Mouse (Mus musculus) adrenal gland, postnatal 14 days (tissue): ENCODE measurements around the gene Cdc42se1. TPM values are rescaled to one million over a fixed set of nuclear protein-coding genes. Genes with fewer than 3 reads are reported as not detected.

ENCODE experiments used
- DNase-seq: peaks from one replicate; pipeline ENCODE4 v3.0.0; 2021; ENCODE audit warnings: mixed read lengths
- total RNA-seq: library from RNA; stranded (reverse); gene quantifications from 2 replicates; pipeline ENCODE4 v1.2.3, GENCODE M21; 2021

The Cdc42se1 gene
- total RNA-seq, 1 experiment from 2014 or later: 63.3 TPM

DNA sequence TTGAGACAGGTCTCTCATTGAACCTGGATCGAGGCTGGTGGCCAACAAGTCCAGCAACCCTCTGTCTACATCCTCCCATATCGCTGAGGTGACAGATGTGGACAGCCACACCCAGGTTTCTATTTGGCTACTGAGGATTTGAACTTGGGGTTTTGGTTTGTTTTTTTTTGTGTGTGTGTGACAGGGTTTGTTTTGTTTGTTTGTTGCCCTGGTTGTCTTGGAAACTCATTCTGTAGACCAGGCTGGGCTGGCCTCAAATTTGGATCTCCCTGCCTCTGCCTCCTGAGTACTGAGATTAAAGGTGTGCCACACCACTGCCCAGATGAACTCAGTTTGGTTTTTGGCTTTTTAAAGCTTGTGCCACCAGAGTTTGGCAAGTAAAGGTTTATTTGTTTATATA, 5.5 kb upstream of the Cdc42se1 start:
- DNase-seq: no peak

- DNase-seq: peak; percentile 46
Observed at GRCm38 (mm10) chr3:95224295-95224694, 4.2 kb upstream of the Cdc42se1 start.

GRCm38 (mm10) chr3:95227214-95227613, 1.3 kb upstream of the Cdc42se1 start:
- DNase-seq: no peak

DNA sequence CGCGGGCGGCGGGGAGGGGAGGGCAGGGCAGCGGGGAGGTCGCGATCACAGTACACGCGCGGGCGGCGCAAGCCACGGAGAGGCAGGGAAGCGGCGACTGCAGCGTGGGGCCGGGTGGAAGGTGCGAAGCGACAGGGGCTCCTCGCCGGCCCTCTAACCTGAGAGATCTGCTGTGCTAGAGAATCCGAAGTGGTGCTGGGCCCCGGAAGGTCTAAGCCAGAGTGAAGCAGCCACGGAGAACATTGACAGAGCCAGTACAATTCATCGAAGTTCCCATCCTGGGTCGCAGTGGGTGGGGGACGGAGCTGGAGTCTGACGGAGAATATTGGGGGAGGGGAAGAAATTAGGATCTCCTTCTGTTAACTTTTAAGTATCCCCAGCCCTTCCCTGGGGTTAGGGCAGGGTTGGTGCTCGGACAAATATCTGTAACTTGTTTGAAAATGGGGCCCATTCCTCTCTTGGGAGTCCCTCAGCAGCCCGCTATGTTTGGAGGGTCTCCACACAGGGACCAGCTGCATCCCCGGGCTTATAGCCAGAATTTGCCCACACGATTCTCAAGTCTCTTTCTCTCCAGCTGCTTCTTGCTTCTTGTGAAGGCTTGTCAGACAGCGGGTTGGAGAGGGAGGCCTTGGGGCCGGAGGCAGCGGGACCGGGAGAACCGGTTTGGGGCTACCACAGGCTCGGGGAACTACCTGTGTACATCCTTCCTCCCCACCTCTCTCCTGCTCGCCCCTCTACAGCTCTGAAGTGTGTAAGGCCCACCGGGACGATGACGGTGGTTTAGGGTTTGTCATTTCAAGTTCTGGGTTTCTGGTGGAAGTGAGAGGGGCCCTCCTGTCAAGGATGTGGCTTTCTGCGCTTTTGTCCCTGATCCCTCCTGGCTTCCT, 605 bp downstream of the Cdc42se1 start:
- peak; percentile 50 for DNase-seq

DNA sequence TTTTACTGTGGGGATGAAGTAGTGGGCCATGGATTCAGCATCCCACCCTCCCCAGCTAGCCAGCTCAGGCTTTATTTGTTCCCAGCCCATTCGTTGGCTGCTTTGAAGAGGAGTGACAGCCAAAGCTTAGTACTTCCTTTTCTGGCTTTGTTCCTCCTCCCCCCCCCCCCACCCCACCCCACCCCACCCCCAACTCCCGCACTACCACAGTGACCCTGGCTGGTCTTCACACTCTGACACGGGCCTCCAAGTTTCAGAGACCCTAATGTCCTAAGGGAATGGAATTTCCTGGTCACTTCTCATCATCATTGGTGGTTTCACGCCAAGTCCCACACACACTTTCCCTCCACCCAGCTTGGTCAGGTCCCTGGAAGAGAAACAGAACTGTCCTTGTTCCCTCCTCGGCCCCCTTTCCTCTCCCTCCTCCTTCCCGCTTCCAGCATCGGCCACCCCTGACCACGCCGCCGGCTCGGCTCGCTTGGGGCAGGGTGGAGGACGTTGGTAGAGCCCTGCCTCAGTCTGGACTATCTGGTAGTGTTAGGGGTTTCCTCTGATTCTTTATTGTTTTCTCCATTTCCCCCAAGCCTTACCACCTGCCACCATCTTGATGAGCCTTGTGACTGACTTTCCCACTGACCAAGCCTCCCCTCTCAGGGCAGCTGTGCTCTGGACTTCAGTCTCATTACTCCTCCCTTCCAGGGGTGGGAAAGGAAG, 1.4 kb downstream of the Cdc42se1 start:
- peak; percentile 56 for DNase-seq

GRCm38 (mm10) chr3:95230495-95231297, 2.2 kb downstream of the Cdc42se1 start:
- peak; percentile 36 for DNase-seq

- peak; percentile 43 for DNase-seq
Observed at GRCm38 (mm10) chr3:95231298-95232221, 3.0 kb downstream of the Cdc42se1 start, which contains the start of gene Mllt11. Gene Mllt11, minus strand, starts transcription at chr3:95232171.

DNA sequence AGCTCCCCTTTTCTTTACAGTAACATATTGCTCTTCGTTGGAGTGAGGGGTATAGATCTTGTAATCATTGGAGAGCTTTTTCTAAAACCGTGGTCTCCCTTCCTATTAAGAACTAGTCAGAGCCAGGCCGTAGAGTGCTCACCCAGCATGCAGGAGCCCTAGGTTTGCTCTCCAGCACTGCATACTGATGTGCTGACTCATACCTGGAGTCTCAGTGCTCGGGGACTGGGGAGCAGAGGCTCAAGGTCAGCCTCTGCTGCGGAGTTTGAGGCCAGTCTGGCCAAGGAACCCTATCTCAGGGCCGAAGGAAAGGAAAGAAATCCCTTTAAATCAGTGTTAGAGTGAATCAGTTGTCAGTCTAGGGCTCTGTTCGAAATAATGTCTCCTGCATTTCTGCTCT, 4.2 kb downstream of the Cdc42se1 start:
- peak; percentile 78 for DNase-seq

- DNase-seq: no peak
Observed at GRCm38 (mm10) chr3:95233303-95233980, 4.9 kb downstream of the Cdc42se1 start.

GRCm38 (mm10) chr3:95235386-95236301, 7.1 kb downstream of the Cdc42se1 start:
- no peak for DNase-seq

DNA sequence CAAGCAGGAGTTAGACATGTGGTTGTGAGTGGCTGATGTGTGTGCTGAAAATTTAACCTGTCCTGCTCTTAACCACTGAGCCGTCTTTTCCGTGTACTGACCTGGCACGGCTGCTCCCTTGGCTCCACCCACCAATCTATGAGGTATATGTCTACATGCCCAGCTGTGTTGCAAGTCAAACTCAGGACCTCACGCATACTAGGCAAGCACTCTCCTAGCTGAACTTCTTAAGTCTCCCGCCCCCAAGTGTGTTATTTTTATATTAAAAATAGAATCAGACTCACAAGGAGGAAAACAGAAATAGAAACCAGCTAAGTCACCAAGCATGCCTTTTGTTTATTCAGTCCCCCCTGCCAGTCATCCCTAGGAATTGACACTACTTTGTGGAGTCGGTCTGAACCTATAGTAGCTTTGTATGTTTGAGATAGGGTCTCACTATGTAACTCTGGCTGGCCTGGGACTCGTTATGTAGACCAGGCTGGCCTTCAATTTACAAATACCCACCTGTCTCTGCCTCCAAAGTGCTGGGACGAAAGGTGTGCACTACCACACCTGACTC, 9.1 kb downstream of the Cdc42se1 start:
- DNase-seq: no peak

DNA sequence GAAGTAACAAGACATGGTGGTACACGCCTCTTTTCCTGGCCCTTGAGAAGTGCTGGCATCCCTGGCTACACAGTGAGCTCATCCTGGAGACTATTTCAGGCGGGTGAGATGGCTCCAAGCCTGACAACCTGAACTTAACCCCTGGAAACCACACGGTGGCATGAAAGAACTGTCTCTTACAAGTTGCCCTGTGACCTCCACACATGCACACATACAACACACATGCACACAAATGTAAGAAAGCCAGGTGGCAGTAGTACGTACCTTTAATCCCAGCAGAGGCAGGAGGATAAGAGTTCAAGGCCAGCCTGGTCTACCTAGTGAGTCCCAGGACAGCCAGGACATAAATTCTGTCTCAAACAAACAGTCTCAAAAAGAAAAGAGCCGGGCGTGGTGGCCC, 10.5 kb downstream of the Cdc42se1 start:
- no peak for DNase-seq

GRCm38 (mm10) chr3:95239971-95240370, 11.4 kb downstream of the Cdc42se1 start:
- DNase-seq: no peak

DNA sequence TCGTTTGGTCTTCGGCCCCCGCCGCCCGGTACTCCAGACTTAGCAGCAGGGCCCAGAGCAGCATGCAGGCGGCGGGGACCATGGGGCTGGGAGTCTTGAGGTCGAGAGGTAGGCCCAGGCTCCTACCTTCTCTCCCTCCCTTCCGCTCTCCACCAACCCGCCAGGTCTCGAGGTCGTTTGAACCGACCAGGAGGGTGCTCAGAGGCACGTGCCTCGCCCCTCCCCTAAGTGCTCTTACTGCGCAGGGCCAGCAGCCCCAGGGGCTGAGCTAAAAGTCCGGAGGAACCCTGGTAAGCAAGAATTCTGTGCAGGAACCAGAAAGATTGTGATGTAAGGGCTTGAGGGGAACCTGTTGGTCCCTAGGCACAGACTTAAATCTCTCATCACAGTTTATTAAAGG, 12.4 kb downstream of the Cdc42se1 start:
- DNase-seq: no peak

DNA sequence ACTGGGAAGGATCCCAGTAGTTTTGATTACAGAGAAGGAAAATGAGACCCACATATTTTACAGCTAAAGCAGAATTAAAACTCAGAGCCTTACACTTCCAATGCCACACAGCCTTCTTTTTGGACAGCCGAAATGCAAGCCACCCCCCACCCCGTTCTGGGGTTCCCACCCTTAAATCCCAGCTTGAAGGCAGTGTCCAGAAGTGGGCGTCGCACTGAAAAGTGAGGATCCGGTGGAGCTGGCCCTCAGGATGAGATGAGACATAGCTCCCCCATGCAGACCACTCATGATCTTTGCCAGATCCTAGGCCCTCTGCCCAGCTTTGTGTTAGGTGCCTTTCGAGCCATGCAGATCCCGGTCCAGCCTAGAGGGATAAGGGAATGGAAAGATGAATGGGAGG, 13.0 kb downstream of the Cdc42se1 start, which contains the start of gene Gm128:
Gm128 (minus strand) TSS at position 101 of the 400 bp plus-strand sequence.
- no peak for DNase-seq

GRCm38 (mm10) chr3:95243086-95243485, 14.6 kb downstream of the Cdc42se1 start:
- DNase-seq: no peak

- DNase-seq: peak; percentile 74
Observed at GRCm38 (mm10) chr3:95246465-95247231, 18.1 kb downstream of the Cdc42se1 start.

DNA sequence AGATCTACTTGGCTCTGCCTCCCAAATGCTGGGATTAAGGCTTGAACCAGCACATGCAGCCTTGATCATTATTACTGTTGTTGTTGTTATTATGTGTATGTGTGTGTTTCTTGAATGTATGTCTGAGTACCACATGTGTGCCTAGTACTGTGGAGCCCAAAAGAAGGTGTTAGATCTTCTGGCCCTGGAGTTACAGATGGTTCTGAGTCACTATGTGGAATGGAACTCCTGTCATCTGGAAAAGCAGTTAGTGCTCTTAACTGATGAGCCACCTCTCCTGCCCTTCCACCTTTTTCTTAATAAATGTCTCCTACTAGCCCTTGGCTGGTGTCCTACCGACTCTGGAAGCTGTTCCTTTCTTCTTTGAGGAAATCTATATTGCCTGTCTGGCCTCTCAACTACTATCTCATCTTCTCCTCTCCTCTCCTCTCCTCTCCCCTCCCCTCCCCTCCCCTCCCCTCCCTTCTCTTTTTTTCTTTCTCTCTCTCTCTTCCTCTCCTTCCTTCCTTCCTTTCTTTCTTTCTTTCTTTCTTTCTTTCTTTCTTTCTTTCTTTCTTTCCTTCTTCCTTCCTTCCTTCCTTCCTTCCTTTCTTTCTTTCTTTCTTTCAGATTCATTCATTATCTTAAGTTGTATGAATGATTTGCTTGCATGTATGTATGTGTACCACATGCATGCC, 19.3 kb downstream of the Cdc42se1 start:
- no peak for DNase-seq
